Mouse (Mus musculus) layer of hippocampus, adult 9-11 months (tissue): ENCODE measurements at regions not wholly inside any gene's neighbourhood (a gene's known extent, or its start where the extent isn't known, plus 50 kb on each side); places are given as distances from the start of the nearest gene placed in this dataset.
A peak's percentile ranks its signal among the peaks of the same experiment; 100 is the strongest.

Experiments used
- DNase-seq: peaks from one replicate; pipeline ENCODE4 v3.0.0; 2022

GRCm38 (mm10) chr10:8071858-8072257 lies 115.8 kb upstream of the Tab2 start:
- DNase-seq = no peak

GRCm38 (mm10) chr10:8070472-8070871 lies 114.4 kb upstream of the Tab2 start:
- no peak for DNase-seq

DNA sequence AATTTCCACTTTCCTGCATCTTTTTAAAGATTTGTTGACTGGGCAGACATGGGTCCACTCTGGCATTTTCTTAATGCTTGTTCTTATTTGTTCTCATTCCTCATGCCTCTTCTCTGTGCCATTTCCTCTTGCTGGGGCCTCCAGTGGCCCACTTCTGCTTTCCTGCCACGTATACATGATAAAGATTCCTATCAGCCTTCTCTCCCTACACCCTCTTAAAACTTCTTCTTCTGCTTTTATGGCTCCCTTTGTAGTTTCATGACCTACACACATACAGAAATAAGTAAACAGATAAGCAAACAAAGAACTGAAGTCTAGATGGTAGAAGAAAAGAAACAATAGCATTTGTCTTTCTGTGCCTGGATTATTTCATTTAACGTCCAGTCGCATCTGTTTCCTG lies 110.9 kb upstream of the Tab2 start:
- DNase-seq = peak; percentile 20

DNA sequence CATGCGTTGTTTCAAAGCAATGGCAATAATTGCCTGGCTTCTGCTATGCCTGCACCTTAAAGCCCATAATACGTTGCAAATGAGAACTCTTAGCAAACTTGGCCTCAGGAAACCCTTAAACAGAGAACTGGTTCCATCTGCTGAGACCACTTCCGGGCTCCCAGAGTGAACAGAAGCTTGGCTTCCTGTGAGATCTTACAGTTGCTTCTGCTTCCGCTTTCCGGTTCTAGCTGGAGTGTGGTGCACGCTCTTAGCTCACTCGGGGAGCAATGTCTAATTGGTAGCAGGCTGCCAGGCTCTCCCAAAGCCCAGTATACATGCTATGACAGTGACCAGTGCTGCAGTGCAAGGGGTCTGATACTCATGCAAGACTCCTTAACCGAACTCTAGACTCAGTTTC lies 109.7 kb upstream of the Tab2 start:
- peak; percentile 12 for DNase-seq

- DNase-seq = no peak
Observed at GRCm38 (mm10) chr10:8064281-8064680, 108.3 kb upstream of the Tab2 start.

GRCm38 (mm10) chr10:8063458-8064090 lies 107.5 kb upstream of the Tab2 start:
- peak; percentile 52 for DNase-seq

- DNase-seq = no peak
Observed at GRCm38 (mm10) chr10:8060987-8061386, 105.0 kb upstream of the Tab2 start.

- peak; percentile 49 for DNase-seq
Observed at GRCm38 (mm10) chr10:8059769-8060168, 103.7 kb upstream of the Tab2 start.

DNA sequence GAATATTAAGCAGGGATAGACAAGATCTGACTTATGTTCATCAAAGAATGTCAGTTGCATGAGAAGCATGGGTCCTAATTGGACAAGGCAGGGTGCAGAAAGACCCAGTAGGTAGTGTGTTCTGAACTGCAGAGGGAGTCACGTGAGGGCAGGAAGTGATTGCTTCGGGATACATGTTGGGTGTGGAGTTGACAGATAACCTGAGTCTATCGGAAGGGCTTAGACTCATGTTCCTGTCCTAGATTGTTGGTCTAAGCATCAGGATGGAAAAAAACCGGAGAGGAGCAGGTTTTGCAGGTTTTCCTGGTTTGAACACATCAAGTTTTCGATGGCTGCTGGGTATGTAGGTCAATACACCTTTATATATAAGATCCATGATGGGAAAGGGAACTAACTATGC lies 101.8 kb upstream of the Tab2 start:
- no peak for DNase-seq

DNA sequence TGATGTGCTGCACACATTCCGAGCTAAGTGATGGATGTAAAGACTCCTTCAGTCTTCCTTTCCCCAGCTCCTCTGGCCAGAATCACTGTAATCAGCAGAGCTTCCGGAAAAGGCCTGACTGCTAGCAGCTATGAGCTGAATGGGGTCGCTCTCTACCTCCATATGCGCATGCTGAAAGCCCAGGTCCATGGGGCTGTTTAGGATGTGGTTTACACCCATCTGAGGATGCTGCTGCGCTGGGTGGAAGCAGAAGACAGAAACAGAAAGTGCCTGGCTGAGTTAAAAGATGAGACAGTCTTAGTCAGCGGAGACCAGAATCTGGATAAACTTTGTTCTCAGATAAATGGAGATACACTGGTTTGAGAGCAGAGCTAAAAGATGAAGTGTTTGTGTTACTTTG lies 99.3 kb upstream of the Tab2 start:
- DNase-seq = no peak

- no peak for DNase-seq
Observed at GRCm38 (mm10) chr10:8043416-8044163, 87.6 kb upstream of the Tab2 start.

DNA sequence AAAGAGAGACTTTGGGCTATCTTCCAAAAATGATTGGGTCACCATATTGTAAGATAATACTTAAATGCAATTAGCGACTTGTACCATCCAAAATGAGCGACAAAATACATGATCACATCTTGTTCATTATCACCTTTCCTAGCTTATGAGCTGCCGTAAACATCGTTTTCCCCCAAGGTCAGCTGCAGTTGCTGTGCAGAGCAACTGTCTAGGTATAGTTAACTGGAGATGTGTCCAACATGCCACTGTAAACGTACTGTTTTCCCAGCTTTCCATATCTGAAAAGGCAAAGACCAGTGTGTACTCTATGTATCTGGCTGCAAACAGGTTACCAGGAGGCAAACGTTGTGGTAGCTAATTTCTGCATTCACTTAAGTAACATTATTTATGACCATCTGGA lies 86.3 kb upstream of the Tab2 start:
- DNase-seq = no peak

DNA sequence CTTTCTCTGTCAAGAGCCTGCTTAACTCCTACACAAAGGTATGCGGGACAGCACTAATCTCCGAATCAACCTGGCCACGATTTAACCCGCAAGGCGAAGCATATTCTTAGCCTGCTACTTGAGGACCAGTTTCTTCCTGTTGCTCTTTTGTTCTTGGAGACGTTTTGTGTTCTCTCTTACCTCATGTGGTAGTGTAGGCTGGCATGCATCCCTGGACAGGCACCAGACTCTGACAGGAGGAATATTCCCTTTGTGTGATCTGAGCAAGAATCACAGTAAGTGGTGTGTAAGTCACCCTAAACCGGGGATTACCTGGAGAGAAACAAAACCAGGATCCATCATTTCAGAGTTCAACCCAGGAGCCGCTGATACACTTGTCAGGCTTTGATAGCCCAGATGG lies 85.8 kb upstream of the Tab2 start:
- no peak for DNase-seq

DNA sequence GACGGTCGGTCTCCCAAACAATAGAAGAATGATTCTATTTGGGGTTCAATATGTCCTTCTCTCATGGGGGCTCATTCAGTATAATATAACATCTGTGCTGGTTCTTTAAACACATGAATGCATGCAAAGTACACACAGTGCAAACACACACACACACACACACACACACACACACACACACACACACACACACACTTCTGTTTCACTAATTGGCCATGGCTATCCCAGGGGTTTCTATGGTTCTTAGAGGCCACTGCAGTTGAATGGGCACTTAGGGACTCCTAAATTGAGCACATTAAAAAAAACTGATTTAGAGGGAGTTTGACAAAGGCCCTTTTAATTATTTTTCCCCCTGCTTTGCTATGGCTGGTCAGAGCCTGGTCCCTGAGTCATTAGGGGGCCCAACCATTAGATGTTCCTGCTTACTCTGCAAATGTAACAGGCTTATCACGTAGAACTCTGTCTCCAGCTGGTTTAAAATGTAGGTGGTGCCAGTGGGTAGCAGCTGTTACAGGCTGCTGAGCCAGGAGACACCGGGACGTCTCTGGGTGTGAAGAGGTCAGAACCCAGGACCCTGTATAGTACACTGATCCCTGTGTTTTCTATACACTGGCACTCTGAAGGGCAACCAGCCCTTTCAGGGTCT lies 82.1 kb upstream of the Tab2 start:
- DNase-seq = no peak

DNA sequence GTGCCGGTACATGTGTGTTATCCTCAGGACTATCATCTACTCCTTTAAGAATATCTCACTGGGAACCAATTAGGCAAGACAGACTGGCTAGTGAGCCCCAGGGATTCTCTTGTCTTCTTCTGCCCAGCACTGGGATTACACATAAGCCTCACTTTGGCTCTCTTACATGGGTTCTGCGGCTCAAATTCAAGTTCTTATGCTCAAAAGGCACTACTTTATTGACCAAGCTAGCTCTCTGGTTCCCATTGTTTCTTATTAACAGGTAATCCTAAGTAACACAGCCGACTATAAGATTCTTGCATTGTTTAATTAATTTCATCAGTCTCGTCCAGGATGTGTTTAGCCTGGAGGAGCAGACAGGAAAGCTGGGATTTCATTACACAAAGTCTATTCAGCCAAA lies 80.3 kb upstream of the Tab2 start:
- no peak for DNase-seq

DNA sequence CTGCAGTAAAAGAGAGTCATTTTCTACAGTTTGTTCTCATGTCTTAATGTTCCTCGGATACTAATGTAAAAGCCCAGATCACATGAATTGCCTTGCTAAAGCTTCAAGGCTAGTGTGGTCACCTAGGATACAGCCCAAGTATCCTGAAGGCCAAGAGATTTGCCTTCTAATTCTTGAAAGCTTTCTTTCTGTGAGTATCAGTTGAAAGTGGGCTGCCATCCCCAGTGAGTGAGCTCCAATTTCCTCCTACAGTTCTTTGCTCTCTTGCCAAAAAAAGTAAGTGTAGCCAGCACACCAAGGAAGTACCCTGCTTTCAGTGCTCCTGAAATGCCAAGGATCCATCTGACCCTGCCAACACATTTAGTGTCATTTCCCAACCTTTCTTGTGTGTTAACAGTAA lies 79.3 kb upstream of the Tab2 start:
- no peak for DNase-seq

DNA sequence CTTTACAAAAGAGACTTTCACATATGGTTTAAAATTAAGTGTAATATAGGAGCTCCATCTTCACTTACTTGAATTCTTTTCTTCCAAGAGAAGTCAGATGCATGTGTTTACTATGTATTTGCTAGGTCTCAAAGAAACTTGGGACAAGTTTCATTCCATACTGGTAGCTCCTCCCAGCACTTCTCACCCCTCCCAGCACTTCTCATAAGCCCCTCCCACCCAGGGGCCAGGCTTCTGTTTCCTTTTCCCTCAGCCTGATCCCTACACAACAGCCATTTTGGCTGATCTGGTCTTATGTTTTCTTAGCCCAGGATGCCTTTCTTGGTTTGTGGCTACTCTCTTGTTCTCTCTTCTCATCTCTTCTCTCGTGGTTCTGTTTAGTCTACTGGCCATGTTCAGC lies 76.2 kb upstream of the Tab2 start:
- no peak for DNase-seq

- no peak for DNase-seq
Observed at GRCm38 (mm10) chr10:8028840-8029239, 72.8 kb upstream of the Tab2 start.

GRCm38 (mm10) chr10:8027023-8027422 lies 71.0 kb upstream of the Tab2 start:
- DNase-seq = no peak

- DNase-seq = no peak
Observed at GRCm38 (mm10) chr10:8023741-8024140, 67.7 kb upstream of the Tab2 start.

- DNase-seq = peak; percentile 49
Observed at GRCm38 (mm10) chr10:8021971-8022370, 65.9 kb upstream of the Tab2 start.

DNA sequence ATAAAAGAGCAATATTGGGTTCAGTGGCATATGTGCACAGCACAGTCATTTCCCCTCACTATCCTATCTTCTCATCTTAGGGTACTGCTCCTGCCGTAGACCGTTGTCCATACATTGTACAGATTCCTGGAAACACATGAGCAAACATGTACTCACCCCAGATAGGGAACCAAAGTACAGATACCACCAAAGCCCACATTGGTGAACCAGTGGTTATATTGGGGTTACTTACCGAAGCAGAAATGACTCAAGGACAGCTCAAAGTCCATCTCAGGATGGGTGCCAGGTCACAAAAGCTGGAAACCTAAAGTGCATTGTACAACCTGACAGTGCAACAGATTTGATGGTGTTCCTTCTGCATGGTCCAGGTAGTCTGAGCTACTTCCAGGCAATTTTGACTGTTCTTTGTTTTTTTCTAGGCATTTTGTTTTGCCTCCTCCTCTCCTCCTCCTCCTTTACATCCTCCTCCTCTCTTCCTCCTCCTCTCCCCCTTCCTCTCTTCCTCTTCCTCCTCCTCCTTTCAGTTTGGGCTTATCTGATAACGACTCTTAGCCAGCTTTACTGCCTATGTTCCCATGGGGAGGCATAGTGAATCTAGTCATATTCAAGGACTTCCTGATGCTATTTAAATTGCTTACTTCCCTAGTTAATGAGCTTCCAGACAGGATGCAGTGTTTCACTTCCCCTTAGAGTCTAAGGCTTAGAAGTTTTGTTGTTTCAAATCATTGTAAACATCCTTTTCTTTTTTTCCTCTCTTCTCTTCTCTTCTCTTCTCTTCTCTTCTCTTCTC lies 65.1 kb upstream of the Tab2 start:
- DNase-seq = no peak

DNA sequence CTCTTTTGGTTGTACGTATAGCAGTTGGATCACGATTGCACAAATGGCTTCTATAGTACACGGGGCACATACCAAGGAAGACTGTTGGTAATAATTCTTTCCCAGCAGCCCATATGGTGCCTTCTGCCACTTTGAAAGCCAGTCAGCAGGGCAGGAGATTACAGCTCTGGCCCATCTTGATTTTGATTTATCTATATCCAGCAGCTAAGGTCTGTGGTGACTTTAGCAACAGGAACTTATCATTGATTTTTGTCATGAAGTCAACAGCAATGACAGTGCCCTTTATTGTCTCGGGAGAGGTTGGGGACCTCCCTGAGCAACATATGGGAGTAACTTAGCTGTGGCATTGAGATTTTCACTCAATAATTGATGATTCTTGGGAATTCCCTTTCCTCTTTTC lies 64.1 kb upstream of the Tab2 start:
- no peak for DNase-seq
